Mouse (Mus musculus) fibroblast of lung, adult 2 months (primary cell): ENCODE data around the gene Mlph.
A peak's percentile ranks its signal among the peaks of the same experiment; 100 is the strongest.

Experiments
- DNase-seq: peaks from one replicate; pipeline ENCODE4 v3.0.0-alpha.2; 2011; ENCODE audit warnings: low read depth

Gene Mlph

GRCm38 (mm10) chr1:90969347-90969784 is 54.5 kb downstream of the Mlph start, which contains the start of gene Rab17:
Gene Rab17, minus strand, starts transcription at chr1:90969661.
- no peak for DNase-seq

- no peak for DNase-seq
Measured at GRCm38 (mm10) chr1:90969881-90970390, 55.1 kb downstream of the Mlph start.

- DNase-seq, result peak; percentile 77
Measured at GRCm38 (mm10) chr1:90972911-90973573, 58.2 kb downstream of the Mlph start.

GRCm38 (mm10) chr1:90973574-90973911 is 58.7 kb downstream of the Mlph start:
- DNase-seq, result no peak

- DNase-seq, result peak; percentile 97
Measured at GRCm38 (mm10) chr1:90974906-90975649, 60.2 kb downstream of the Mlph start.

- no peak for DNase-seq
Measured at GRCm38 (mm10) chr1:90975960-90976359, 61.1 kb downstream of the Mlph start.

GRCm38 (mm10) chr1:90980638-90981330 is 65.9 kb downstream of the Mlph start:
- DNase-seq, result peak; percentile 55

- no peak for DNase-seq
Measured at GRCm38 (mm10) chr1:90981346-90981745, 66.5 kb downstream of the Mlph start.

- DNase-seq, result no peak
Measured at GRCm38 (mm10) chr1:90995916-90996315, 81.0 kb downstream of the Mlph start.

GRCm38 (mm10) chr1:90997136-90997535 is 82.3 kb downstream of the Mlph start:
- DNase-seq, result no peak

GRCm38 (mm10) chr1:90997641-90998040 is 82.8 kb downstream of the Mlph start:
- no peak for DNase-seq

- DNase-seq, result no peak
Measured at GRCm38 (mm10) chr1:90998268-90998890, 83.5 kb downstream of the Mlph start, which contains the start of gene Lrrfip1. Gene Lrrfip1, plus strand, starts transcription at chr1:90998737.

GRCm38 (mm10) chr1:90998891-90999611 is 84.2 kb downstream of the Mlph start:
- DNase-seq, result no peak

- DNase-seq, result no peak
Measured at GRCm38 (mm10) chr1:90999911-91000601, 85.2 kb downstream of the Mlph start.
